Mouse (Mus musculus) cerebellum, adult 2 months (tissue): ENCODE results near the gene Apba3.

Experiments used
- CTCF ChIP-seq: fragments of 200-500 bp; IDR thresholded peaks from 2 replicates; pipeline ENCODE4 v1.5.1; 2011; ENCODE audit warnings: low read depth, mild to moderate bottlenecking, control low read depth, low read length, moderate library complexity, borderline replicate concordance; ENCODE audit not compliant: insufficient read depth
- POLR2A ChIP-seq: fragments of 200-500 bp; IDR thresholded peaks from 2 replicates; pipeline ENCODE4 v1.6.1; 2011; ENCODE audit warnings: low read length, control low read depth, borderline replicate concordance; ENCODE audit not compliant: insufficient read depth

DNA sequence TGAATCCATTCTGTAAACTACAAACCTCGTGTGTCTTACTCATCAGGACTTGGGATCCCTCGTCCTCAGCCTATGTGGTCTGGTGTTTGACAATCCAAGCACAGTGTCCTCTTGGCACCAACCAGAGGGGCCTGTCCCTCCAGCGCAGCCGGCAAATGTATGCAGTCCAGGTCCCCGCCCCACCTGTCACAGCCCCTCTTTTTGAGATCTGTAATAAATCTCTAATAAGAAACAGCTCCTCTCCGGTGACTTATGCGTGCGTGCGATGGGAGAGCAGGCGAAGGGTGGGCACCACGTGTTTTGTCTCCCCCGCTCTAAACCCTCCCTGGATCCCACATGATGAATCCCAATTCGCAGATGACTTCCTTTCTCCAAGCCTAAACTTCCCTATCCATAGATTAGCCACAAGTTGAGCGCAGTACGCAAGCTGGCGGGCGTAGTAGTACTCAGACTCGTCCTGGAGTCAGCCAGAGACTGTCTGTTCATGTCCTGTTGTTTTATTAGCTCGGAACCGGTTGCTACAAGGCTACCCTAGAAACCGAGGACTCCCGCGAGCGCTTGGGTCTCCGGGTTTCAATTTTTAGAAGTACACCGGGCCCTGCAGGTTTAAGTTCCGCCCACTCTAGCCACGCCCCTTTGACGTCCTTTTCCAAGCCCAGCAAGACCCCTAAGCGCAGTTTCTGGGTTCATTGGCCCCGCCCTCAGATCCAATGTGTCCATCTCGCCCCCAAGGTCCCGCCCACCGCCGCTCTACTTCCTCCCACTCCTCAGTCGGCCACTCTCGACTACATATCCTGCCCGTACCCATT is 53.2 kb downstream of the Apba3 start:
- TF ChIP-seq CTCF, result no peak
- TF ChIP-seq POLR2A, result no peak; the same call in 1 of the 2 replicates
